Mouse (Mus musculus) thymus, adult 2 months (tissue): ENCODE measurements around the gene Odaph. TPM values are rescaled to one million over a fixed set of nuclear protein-coding genes. Genes with fewer than 3 reads are reported as not detected.
A peak's percentile ranks its signal among the peaks of the same experiment; 100 is the strongest.

Source experiments
- DNase-seq: peaks from one replicate; pipeline ENCODE4 v3.0.0; 2021
- H3K27ac ChIP-seq: fragments of 200-500 bp; 2 replicates; pipeline ENCODE4 v1.5.1; 2012; ENCODE audit warnings: low read length, control low read depth; ENCODE audit not compliant: control insufficient read depth, insufficient read depth
- H3K27me3 ChIP-seq: fragments of 200-500 bp; 2 replicates; pipeline ENCODE4 v1.6.1; 2012; ENCODE audit warnings: mild to moderate bottlenecking, low read length, moderate library complexity, mixed read lengths; ENCODE audit not compliant: control insufficient read depth, insufficient read depth
- H3K36me3 ChIP-seq: fragments of 200-500 bp; 2 replicates; pipeline ENCODE4 v1.6.1; 2012; ENCODE audit warnings: mild to moderate bottlenecking, low read length, moderate library complexity; ENCODE audit not compliant: control insufficient read depth, insufficient read depth
- H3K4me1 ChIP-seq: fragments of 200-500 bp; replicated peaks from 2 replicates; pipeline ENCODE4 v1.6.1; 2012; ENCODE audit warnings: low read length; ENCODE audit not compliant: control insufficient read depth, insufficient read depth
- H3K4me3 ChIP-seq: fragments of 200-500 bp; 2 replicates; pipeline ENCODE4 v1.5.1; 2012; ENCODE audit warnings: mild to moderate bottlenecking, low read length, control low read depth, moderate library complexity; ENCODE audit not compliant: control insufficient read depth, insufficient read depth
- CTCF ChIP-seq: fragments of 200-500 bp; IDR thresholded peaks from 2 replicates; pipeline ENCODE4 v1.5.1; 2012; ENCODE audit warnings: mild to moderate bottlenecking, control low read depth, low read length, moderate library complexity, borderline replicate concordance; ENCODE audit not compliant: control insufficient read depth, poor library complexity, insufficient read depth; ENCODE audit errors: extremely low read depth
- POLR2A ChIP-seq: fragments of 200-500 bp; IDR thresholded peaks from 2 replicates; pipeline ENCODE4 v1.6.1; 2012; ENCODE audit warnings: mild to moderate bottlenecking, low read length, control low read depth, moderate library complexity; ENCODE audit not compliant: control insufficient read depth, poor library complexity, insufficient read depth; ENCODE audit errors: extremely low read depth
- WGBS: fragments of 180-500 bp; shearing (Covaris S2); methylation state at CpG from one replicate; pipeline ENCODE4 v1.1.7; 2018; 5-methylcytosine and 5-hydroxymethylcytosine counted together
- polyA plus RNA-seq: library from polyadenylated mRNA; depleted of rRNA; stranded (reverse); fragments of >200 nt; gene quantifications from 2 replicates; pipeline ENCODE4 v1.2.3, GENCODE M21; 2012

Gene Odaph
- polyA plus RNA-seq, 1 experiment = not detected

DNA sequence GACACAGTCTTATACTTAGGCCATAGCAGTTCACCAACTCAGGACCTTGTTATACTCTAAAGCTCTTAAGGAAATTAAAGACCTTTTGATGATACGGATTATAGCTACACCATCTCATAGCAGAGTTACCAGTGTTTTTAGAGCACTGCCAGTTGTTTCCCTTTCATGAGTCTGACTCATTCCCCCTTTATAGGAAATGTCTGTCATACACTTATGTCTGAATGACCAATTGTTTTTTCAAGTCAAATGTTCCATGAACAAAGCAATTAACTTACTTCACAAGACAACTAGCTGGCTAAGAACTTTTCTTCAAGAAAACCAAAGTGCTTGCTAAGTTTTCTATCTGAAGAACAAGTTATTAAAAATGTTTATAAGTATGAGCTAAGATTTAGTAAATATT, 27.3 kb upstream of the Odaph start:
- Histone ChIP-seq H3K36me3 (peaks cover 16% of the 10 kb centered on the region), H3K4me3 (no peak overlapping the region), H3K27me3 (no peaks in the 10 kb centered on the region), H3K4me1 (peaks cover 6% of the 10 kb centered on the region), H3K27ac (no peak overlapping the region)
- WGBS = 86% methylated on average over 1 of the region's 1 CpGs
- no peak for DNase-seq
- TF ChIP-seq POLR2A = no peak
- TF ChIP-seq CTCF = no peak

- peaks cover 6% of the 10 kb centered on the region for H3K4me1 ChIP-seq
- 45% methylated on average over 3 of the region's 3 CpGs for WGBS
- no peak for DNase-seq
Measured at GRCm38 (mm10) chr5:91960606-91961254, 26.5 kb upstream of the Odaph start.

DNA sequence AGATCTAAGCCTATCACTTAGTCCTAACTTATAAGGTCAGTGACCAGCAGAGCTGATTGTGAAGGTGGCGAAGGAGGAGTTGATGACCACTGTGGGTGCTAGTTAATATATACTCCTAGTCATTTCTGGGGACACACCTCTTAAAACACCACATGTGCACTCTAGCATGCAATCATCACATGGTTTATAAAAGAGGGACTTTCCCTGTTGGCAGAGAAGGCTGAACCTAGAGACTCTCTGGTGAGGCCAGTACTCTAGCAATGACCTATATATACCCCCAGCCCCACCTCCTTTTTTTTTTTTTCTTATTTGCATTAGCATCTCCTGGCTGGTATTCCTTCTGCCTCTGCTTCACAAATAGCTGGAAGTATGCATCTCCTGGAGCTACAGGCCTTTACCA, 25.9 kb upstream of the Odaph start:
- Histone ChIP-seq H3K36me3 (peaks cover 7% of the 10 kb centered on the region), H3K27ac (no peak overlapping the region), H3K4me3 (no peak overlapping the region), H3K27me3 (no peaks in the 10 kb centered on the region), H3K4me1 (peaks cover 6% of the 10 kb centered on the region)
- DNase-seq = no peak
- TF ChIP-seq CTCF (no peak), POLR2A (no peak)
- WGBS = 98% methylated on average over 1 of the region's 1 CpGs

More at GRCm38 (mm10) chr5:91960606-91961254, 26.5 kb upstream of the Odaph start:
- TF ChIP-seq CTCF (no peak), POLR2A (no peak)
- H3K4me3 ChIP-seq = no peak overlapping the region
- no peaks in the 10 kb centered on the region for H3K27me3 ChIP-seq
- H3K36me3 ChIP-seq = peaks cover 11% of the 10 kb centered on the region
- peak overlapping the region; percentile 42; the same call in 1 of the 2 replicates for H3K27ac ChIP-seq

- under 1% methylated on average over 14 of the region's 14 CpGs for WGBS
- H3K27me3 ChIP-seq = no peaks in the 10 kb centered on the region
- no peak for DNase-seq
Measured at GRCm38 (mm10) chr5:91962259-91962638, 25.0 kb upstream of the Odaph start.

DNA sequence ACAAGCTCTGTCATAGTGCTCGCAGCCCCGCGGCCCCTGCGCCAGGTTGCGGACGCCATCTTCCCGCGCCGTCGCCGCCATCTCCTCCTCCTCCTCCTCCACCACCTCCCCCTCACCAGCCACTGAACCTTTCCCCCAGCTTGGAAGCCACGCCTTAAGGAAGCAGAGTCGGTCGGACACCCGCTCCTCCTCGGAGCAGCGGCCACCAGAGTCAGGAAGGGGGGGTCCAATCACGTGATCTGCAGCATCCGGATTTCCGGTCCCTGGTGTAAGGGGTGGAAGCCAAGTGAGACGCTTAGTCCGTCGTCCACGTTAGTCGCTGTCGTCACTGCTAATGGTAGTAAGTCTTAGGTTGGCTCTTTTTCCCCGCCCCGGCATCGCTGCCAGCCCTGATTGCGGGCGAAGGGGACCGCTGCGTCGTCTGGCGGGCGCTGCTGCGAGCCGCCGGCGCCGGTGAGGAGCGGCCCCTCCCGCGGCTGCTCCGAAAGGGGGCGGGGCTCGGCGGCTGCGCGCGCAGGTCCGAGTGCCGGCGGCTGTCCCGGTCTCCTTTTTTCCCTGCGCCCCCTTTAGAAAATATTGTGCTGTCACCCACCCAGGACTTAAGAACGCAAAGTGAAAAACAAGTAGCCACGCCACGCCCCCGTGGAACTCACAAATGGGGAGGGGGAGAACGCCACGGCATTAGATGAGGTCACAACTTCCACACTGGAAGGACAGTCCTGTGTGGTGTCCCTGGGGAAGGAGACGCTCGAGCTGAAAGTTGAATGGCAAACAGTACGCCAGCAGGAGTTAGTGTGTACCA, 24.4 kb upstream of the Odaph start, which contains the start of gene Rchy1:
Gene Rchy1, minus strand, starts transcription at position 430 of the 802 bp plus-strand sequence.
- TF ChIP-seq CTCF = peak; percentile 51
- TF ChIP-seq POLR2A = peak; percentile 66
- H3K4me3 ChIP-seq = peak within 1 kb of the TSS; percentile 80
- under 1% methylated on average over 65 of the region's 65 CpGs for whole genome bisulfite sequencing
- H3K4me1 ChIP-seq = peaks cover 6% of the 10 kb centered on the region
- H3K36me3 ChIP-seq = no peaks in the 10 kb centered on the region
- H3K27ac ChIP-seq = peak within 1 kb of the TSS; percentile 89
- no peaks in the 10 kb centered on the region for H3K27me3 ChIP-seq
- peak; percentile 94 for DNase-seq

More at GRCm38 (mm10) chr5:91962259-91962638, 25.0 kb upstream of the Odaph start:
- H3K27ac ChIP-seq = peak overlapping the region; percentile 89
- peak overlapping the region; percentile 80 for H3K4me3 ChIP-seq
- H3K36me3 ChIP-seq = no peaks in the 10 kb centered on the region; the same call in 1 of the 2 replicates
- H3K4me1 ChIP-seq = peaks cover 6% of the 10 kb centered on the region
- no peak for TF ChIP-seq POLR2A
- TF ChIP-seq CTCF = no peak

DNA sequence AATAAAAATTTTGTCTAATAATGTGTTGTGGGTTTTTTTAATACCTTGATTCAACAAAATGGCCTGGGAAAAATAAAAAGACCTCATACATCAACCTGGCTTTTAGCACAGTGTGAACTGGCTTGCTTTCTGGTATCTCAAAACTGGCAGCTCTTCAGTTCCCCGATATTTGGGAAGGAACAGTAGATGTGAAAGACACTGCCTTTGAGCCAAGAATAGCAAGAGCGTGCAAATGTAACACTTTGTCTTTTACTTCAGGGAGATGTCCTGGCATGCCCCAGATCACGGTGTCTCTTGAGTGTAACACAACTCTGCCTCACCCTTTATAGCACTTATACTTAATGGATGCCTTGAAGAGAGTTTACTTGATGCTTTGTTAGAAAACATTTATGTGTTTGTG, 15.2 kb upstream of the Odaph start:
- no peak overlapping the region for H3K27ac ChIP-seq
- no peak for DNase-seq
- TF ChIP-seq POLR2A = no peak
- TF ChIP-seq CTCF = no peak
- H3K4me3 ChIP-seq = no peak overlapping the region
- WGBS = 88% methylated on average over 3 of the region's 3 CpGs
- no peaks in the 10 kb centered on the region for H3K27me3 ChIP-seq
- no peaks in the 10 kb centered on the region for H3K36me3 ChIP-seq
- no peaks in the 10 kb centered on the region for H3K4me1 ChIP-seq
